In genomic region chr3:129379109-129379508, GRCm38 (mm10) we compare ENCODE assay signal across 27 mouse cellular contexts. TPM values are rescaled to one million over a fixed set of nuclear protein-coding genes. Genes with fewer than 3 reads are reported as not detected.
DNase-seq lines count a peak whose midpoint lies in the region; ATAC-seq and TF ChIP-seq lines count a peak whose summit lies in the region.
"Had no signal": no experiment of that assay in that cellular context is flagged by ENCODE, and none has a peak within 500 bp of the region (broad histone marks: within the 10 kb centered on the region; RNA-seq: fewer than 3 reads in every experiment).

No protein-coding gene starts in this region.

- in situ Hi-C loops in CH12.LX (cut with MboI; ENCODE audit: low pct_ligation_motif_present, low pct_unique_long_range_greater_than_20kb, low sequenced_read_pairs), result no loop called here

- H3K4me2 ChIP-seq in CH12.LX (ENCODE audit: insufficient read depth, low read depth, poor library complexity, severe bottlenecking), result peak overlapping the region; percentile 70
- H3K4me2 ChIP-seq in intestine, embryonic 15.5 days (replicated peaks), result no peak overlapping the region; the same call in 1 of the 2 replicates
- H3K4me2 ChIP-seq: forebrain, embryonic 13.5 days; heart, embryonic 15.5 days; limb, embryonic 13.5 days; liver, embryonic 11.5 days; lung, embryonic 15.5 days; midbrain, embryonic 13.5 days had no signal

- H3K27ac ChIP-seq in CH12.LX (ENCODE audit: insufficient read depth, low read depth), result no peak overlapping the region
- no peak overlapping the region for H3K27ac ChIP-seq in intestine, embryonic 15.5 days
- H3K27ac ChIP-seq: forebrain, embryonic 13.5 days; gastrocnemius, adult 2 months; heart, embryonic 10.5 days; heart, embryonic 15.5 days; limb, embryonic 13.5 days; lung, embryonic 15.5 days; midbrain, embryonic 13.5 days had no signal

- TF ChIP-seq POLR2A in CH12.LX (IDR thresholded peaks at IDR 0.05; ENCODE audit: low read depth, low read length), result no peak

- H3K4me1 ChIP-seq in CH12.LX (ENCODE audit: control insufficient read depth in 1 of 2, insufficient read depth in 2 of 2), result peaks cover 2 to 12% of the 10 kb centered on the region in 2 experiments; a peak in 2 of 4 replicates
- no peaks in the 10 kb centered on the region for H3K4me1 ChIP-seq in intestine, embryonic 15.5 days (replicated peaks)
- H3K4me1 ChIP-seq: forebrain, embryonic 13.5 days; heart, embryonic 10.5 days; heart, embryonic 15.5 days; limb, embryonic 13.5 days; lung, embryonic 15.5 days; midbrain, embryonic 13.5 days had no signal

- TF ChIP-seq CTCF in CH12.LX (conservative IDR thresholded peaks at IDR 0.05 in 1 of 2, IDR thresholded peaks at IDR 0.05 in 1 of 2; ENCODE audit: low read depth in 2 of 2, low read length in 2 of 2), result no peak

- no peaks in the 10 kb centered on the region for H3K79me2 ChIP-seq in CH12.LX (replicated peaks; ENCODE audit: control insufficient read depth, extremely low read depth, insufficient read depth, poor library complexity, severe bottlenecking)

- 62% methylated on average over 3 of the region's 3 CpGs for WGBS in intestine, embryonic 15.5 days

- TF ChIP-seq RAD21 in CH12.LX (IDR thresholded peaks at IDR 0.05; ENCODE audit: low read depth, low read length), result no peak

- peak; percentile 29; the same call in 1 of the 2 replicates for TF ChIP-seq EP300 in CH12.LX (IDR thresholded peaks at IDR 0.05; ENCODE audit: low read length)

- H3K9me3 ChIP-seq in CH12.LX (replicated peaks; ENCODE audit: low read length), result no peaks in the 10 kb centered on the region
- no peaks in the 10 kb centered on the region for H3K9me3 ChIP-seq in intestine, embryonic 15.5 days
- H3K9me3 ChIP-seq: forebrain, embryonic 13.5 days; heart, embryonic 10.5 days; heart, embryonic 15.5 days; limb, embryonic 13.5 days; lung, embryonic 15.5 days; midbrain, embryonic 13.5 days had no signal

- ATAC-seq in intestine, embryonic 15.5 days, result peak; percentile 67
- ATAC-seq in megakaryocyte, adult 5-6 weeks (ENCODE audit: poor library complexity, severe bottlenecking), result peak; percentile 74
- ATAC-seq: forebrain, embryonic 13.5 days; midbrain, embryonic 13.5 days; Patski had no signal

- peak; percentile 21 for DNase-seq in CD4-positive helper T cell, adult 2 months (ENCODE audit: low read depth, low spot score)
- peak; percentile 46 for DNase-seq in CH12.LX (ENCODE audit: extremely low read depth)
- DNase-seq in frontal cortex, adult 2 months (ENCODE audit: extremely low spot score in 1 of 2, low spot score in 1 of 2), result no peak
- no peak for DNase-seq in retina, embryonic 14.5 days (ENCODE audit: low spot score)
- no peak for DNase-seq in urinary bladder, postnatal 36 days (ENCODE audit: low spot score in 2 of 2)
- no peak for DNase-seq in ovary, postnatal 10 days (ENCODE audit: low spot score)
- DNase-seq: adrenal gland, postnatal 14 days; cerebellum, adult 11 months; cerebellum, adult 9-10 months; cerebellum, postnatal 36 days; gastrocnemius, adult 2 months; kidney, adult 8-10 months; kidney, postnatal 10 days; right cerebral cortex, postnatal 25 days; spleen, adult 18-20 months had no signal

- H3K9ac ChIP-seq in CH12.LX (ENCODE audit: insufficient read depth, low read depth), result no peak overlapping the region; the same call in 1 of the 2 replicates
- H3K9ac ChIP-seq in intestine, embryonic 15.5 days, result no peak overlapping the region
- H3K9ac ChIP-seq: forebrain, embryonic 13.5 days; heart, embryonic 15.5 days; limb, embryonic 13.5 days; lung, embryonic 15.5 days; midbrain, embryonic 13.5 days had no signal

- H3K4me3 ChIP-seq in CH12.LX (replicated peaks in 1 of 3; ENCODE audit: low read depth in 2 of 3, low read length in 2 of 3, poor library complexity in 1 of 3), result peak overlapping the region; percentile 11 to 48 (median 37)
- no peak overlapping the region for H3K4me3 ChIP-seq in intestine, embryonic 15.5 days (replicated peaks)
- H3K4me3 ChIP-seq: forebrain, embryonic 13.5 days; gastrocnemius, adult 2 months; heart, embryonic 10.5 days; heart, embryonic 15.5 days; limb, embryonic 13.5 days; lung, embryonic 15.5 days; midbrain, embryonic 13.5 days had no signal

- no peaks in the 10 kb centered on the region for H3K27me3 ChIP-seq in CH12.LX (replicated peaks)
- no peaks in the 10 kb centered on the region for H3K27me3 ChIP-seq in intestine, embryonic 15.5 days (replicated peaks)
- H3K27me3 ChIP-seq: forebrain, embryonic 13.5 days; heart, embryonic 15.5 days; limb, embryonic 13.5 days; lung, embryonic 15.5 days; midbrain, embryonic 13.5 days; Patski had no signal

- H3K36me3 ChIP-seq in CH12.LX (replicated peaks in 1 of 2; ENCODE audit: control insufficient read depth in 1 of 2, insufficient read depth in 1 of 2, low read length in 1 of 2), result no peaks in the 10 kb centered on the region
- no peaks in the 10 kb centered on the region for H3K36me3 ChIP-seq in intestine, embryonic 15.5 days
- H3K36me3 ChIP-seq: G1E; heart, embryonic 10.5 days; heart, embryonic 15.5 days; limb, embryonic 13.5 days; lung, embryonic 15.5 days; midbrain, embryonic 13.5 days had no signal

- dilution Hi-C loops in CH12.LX (cut with MboI; ENCODE audit: extremely low pct_ligation_motif_present, extremely low pct_unique_long_range_greater_than_20kb, low sequenced_read_pairs), result no loop called here

TF ChIP-seq in CH12.LX, 34 proteins besides CTCF, POLR2A, EP300 and RAD21:
- TF ChIP-seq JUND (conservative IDR thresholded peaks at IDR 0.05; ENCODE audit: low read depth, low read length) (no peak), USF2 (conservative IDR thresholded peaks at IDR 0.05; ENCODE audit: low read depth, low read length) (no peak), NRF1 (IDR thresholded peaks at IDR 0.05; ENCODE audit: low read depth, low read length) (no peak), ETS1 (conservative IDR thresholded peaks at IDR 0.05; ENCODE audit: low read depth, low read length) (0 out of 2 replicates have a peak, but pooled peaks have one; percentile 7), USF1 (IDR thresholded peaks at IDR 0.05; ENCODE audit: low read depth, low read length) (no peak), UBTF (IDR thresholded peaks at IDR 0.05; ENCODE audit: low read depth, low read length) (no peak), E2F4 (IDR thresholded peaks at IDR 0.05; ENCODE audit: insufficient replicate concordance, low read depth, low read length) (no peak), ZKSCAN1 (IDR thresholded peaks at IDR 0.05; ENCODE audit: borderline replicate concordance, low read depth, low read length) (no peak), JUN (IDR thresholded peaks at IDR 0.05; ENCODE audit: insufficient read depth, low read depth, low read length) (no peak), KAT2A (IDR thresholded peaks at IDR 0.05; ENCODE audit: insufficient replicate concordance, low read length) (no peak), IRF4 (IDR thresholded peaks at IDR 0.05; ENCODE audit: low read depth, low read length) (peak; percentile 75), TCF12 (IDR thresholded peaks at IDR 0.05; ENCODE audit: low read depth, low read length) (0 out of 2 replicates have a peak, but pooled peaks have one; percentile 27), RCOR1 (conservative IDR thresholded peaks at IDR 0.05; ENCODE audit: low read depth, low read length) (no peak), ELF1 (IDR thresholded peaks at IDR 0.05; ENCODE audit: low read depth, low read length) (no peak), ZNF384 (IDR thresholded peaks at IDR 0.05; ENCODE audit: low read depth, low read length) (no peak), POLR2AphosphoS2 (IDR thresholded peaks at IDR 0.05; ENCODE audit: low read depth, low read length) (no peak), SMC3 (IDR thresholded peaks at IDR 0.05; ENCODE audit: low read depth, low read length) (no peak), HCFC1 (IDR thresholded peaks at IDR 0.05; ENCODE audit: low read depth, low read length) (no peak), MXI1 (IDR thresholded peaks at IDR 0.05; ENCODE audit: low read depth, low read length) (no peak), BHLHE40 (IDR thresholded peaks at IDR 0.05; ENCODE audit: low read depth, low read length) (no peak), MYC (IDR thresholded peaks at IDR 0.05; ENCODE audit: low read depth, low read length) (no peak), ZC3H11A (IDR thresholded peaks at IDR 0.05; ENCODE audit: low read depth, low read length) (no peak), CHD1 (IDR thresholded peaks at IDR 0.05; ENCODE audit: low read depth, low read length) (no peak), MAFK (IDR thresholded peaks at IDR 0.05; ENCODE audit: insufficient replicate concordance, low read length) (peak; percentile 86), GABPA (IDR thresholded peaks at IDR 0.05; ENCODE audit: insufficient replicate concordance, low read depth, low read length) (no peak), TBP (conservative IDR thresholded peaks at IDR 0.05; ENCODE audit: low read depth, low read length) (no peak), NELFE (IDR thresholded peaks at IDR 0.05; ENCODE audit: low read depth, low read length) (no peak), MAZ (IDR thresholded peaks at IDR 0.05; ENCODE audit: low read depth, low read length) (no peak), MAX (IDR thresholded peaks at IDR 0.05; ENCODE audit: low read length) (peak; percentile 44), PAX5 (IDR thresholded peaks at IDR 0.05; ENCODE audit: low read length) (no peak), SIN3A (IDR thresholded peaks at IDR 0.05; ENCODE audit: low read length) (no peak), CHD2 (IDR thresholded peaks at IDR 0.05; ENCODE audit: low read length) (no peak), MEF2A (IDR thresholded peaks at IDR 0.05; ENCODE audit: borderline replicate concordance, low read depth, low read length) (no peak), ZMIZ1 (IDR thresholded peaks at IDR 0.05; ENCODE audit: low read depth, low read length) (no peak)

RNA-seq across cellular contexts. Expression of gene Enpep, which starts 46.6 kb away (rescaled TPM):
- total RNA-seq in CH12.LX (2012; rRNA removed) (not detected in 2 replicates), CH12.LX (2014; rRNA removed) (not detected in 2 replicates)
- 0.10 TPM in 1 of 2 replicates, not detected in the other for polyA plus RNA-seq in CH12.LX (2012; ENCODE audit: insufficient read length, low read depth)
- polyA plus RNA-seq in intestine, embryonic 15.5 days (2015; fragmentation: Nextera tagmentation; extraction: Ambion mirVana), result 97.2 and 100 TPM in 2 replicates
- not detected in 2 replicates for total RNA-seq in megakaryocyte, adult 5-6 weeks (2015)
- total RNA-seq in megakaryocyte, adult 5-6 weeks (2017), result not detected in 2 replicates
- polyA plus RNA-seq in frontal cortex, adult 2 months (2012; rRNA removed), result 2.6 and 2.7 TPM in 2 replicates
- total RNA-seq: megakaryocyte progenitor cell, adult 5-6 weeks had no signal
- polyA plus RNA-seq: G1E had no signal

Comparison
In these comparisons a context has a peak if more than half of its experiments do, and no peak if none do; other contexts are left out.
1. DNase-seq: peak in CD4-positive helper T cell, adult 2 months (single experiment) and CH12.LX (single experiment); none in frontal cortex, adult 2 months (0 of 2), retina, embryonic 14.5 days (single experiment), urinary bladder, postnatal 36 days (0 of 2) and ovary, postnatal 10 days (single experiment).
2. RNA of gene Enpep, which starts 46.6 kb away (polyA plus RNA-seq): 97.2 to 100 TPM in intestine, embryonic 15.5 days; 2.6 to 2.7 TPM in frontal cortex, adult 2 months and 0.10 TPM in CH12.LX; every median in the first group is over 10 times any median in the second.